Mouse (Mus musculus): ENCODE data around the gene Gatad2a. TPM values are rescaled to one million over a fixed set of nuclear protein-coding genes. Genes with fewer than 3 reads are reported as not detected.
"Not testable (repeated sequence)": the region's sequence is repeated elsewhere in the genome, so short reads cannot be mapped to it uniquely, and the experiment has no call there.

Gatad2a gene
- polyA plus RNA-seq, 1 experiment from 2014 or later: 26.5 TPM

DNA sequence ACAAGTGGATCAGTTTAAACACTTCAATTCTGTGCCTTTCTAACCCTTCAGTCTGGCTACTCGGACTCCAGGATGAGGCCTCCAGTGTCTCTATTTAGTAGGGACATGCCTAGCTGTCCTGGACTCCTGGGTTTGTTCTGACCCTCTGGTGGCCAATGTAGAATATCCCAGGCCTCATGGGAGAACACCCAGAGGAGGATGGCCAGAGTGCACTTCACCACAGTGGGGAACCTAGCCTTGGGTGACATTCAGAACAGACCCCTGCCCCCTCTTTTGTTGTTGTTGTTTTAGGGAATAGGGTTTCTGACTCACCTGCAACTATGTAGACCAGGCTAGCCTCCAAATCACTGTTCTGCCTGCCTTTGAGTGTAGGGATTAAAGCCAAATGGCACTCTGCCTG is 18.8 kb upstream of the Gatad2a start:
- H3K27me3 ChIP-seq (ENCODE audit: control insufficient read depth, insufficient read depth, low read length): no peaks in the 10 kb centered on the region
- H3K4me3 ChIP-seq (replicated peaks; ENCODE audit: low read length): no peak overlapping the region
- H3K9ac ChIP-seq: no peak overlapping the region
- no peak overlapping the region for H3K27ac ChIP-seq
- no peak overlapping the region for H3K4me2 ChIP-seq (replicated peaks)
- H3K4me1 ChIP-seq (replicated peaks; ENCODE audit: control insufficient read depth, insufficient read depth, low read length): no peaks in the 10 kb centered on the region
- H3K9me3 ChIP-seq (ENCODE audit: control insufficient read depth, low read length): no peaks in the 10 kb centered on the region
- peaks cover 43% of the 10 kb centered on the region for H3K36me3 ChIP-seq (replicated peaks; ENCODE audit: control insufficient read depth, insufficient read depth)
- ATAC-seq (ENCODE audit: low FRiP score) (no peak), DNase-seq (ENCODE audit: low spot score) (no peak)
- WGBS: 70% methylated on average over 1 of the region's 1 CpGs

GRCm38 (mm10) chr8:70012763-70013162 is 16.6 kb upstream of the Gatad2a start:
- H3K9ac ChIP-seq: no peak overlapping the region
- H3K4me2 ChIP-seq (replicated peaks): no peak overlapping the region
- no peak overlapping the region for H3K27ac ChIP-seq
- no peak for DNase-seq (ENCODE audit: low spot score)
- 84% methylated on average over 1 of the region's 1 CpGs for WGBS
- peaks cover 20% of the 10 kb centered on the region for H3K36me3 ChIP-seq (replicated peaks; ENCODE audit: control insufficient read depth, insufficient read depth)
- H3K9me3 ChIP-seq (ENCODE audit: control insufficient read depth, low read length): no peaks in the 10 kb centered on the region
- no peaks in the 10 kb centered on the region for H3K27me3 ChIP-seq (ENCODE audit: control insufficient read depth, insufficient read depth, low read length)
- H3K4me3 ChIP-seq (replicated peaks; ENCODE audit: low read length): no peak overlapping the region
- H3K4me1 ChIP-seq (replicated peaks; ENCODE audit: control insufficient read depth, insufficient read depth, low read length): no peaks in the 10 kb centered on the region
- ATAC-seq (ENCODE audit: low FRiP score): 0 out of 2 replicates have a peak, but pooled peaks have one; percentile 42

- DNase-seq (ENCODE audit: low spot score): no peak
- Histone ChIP-seq H3K4me1 (replicated peaks; ENCODE audit: control insufficient read depth, insufficient read depth, low read length) (no peaks in the 10 kb centered on the region), H3K27ac (no peak overlapping the region), H3K4me2 (replicated peaks) (no peak overlapping the region), H3K9ac (no peak overlapping the region), H3K36me3 (replicated peaks; ENCODE audit: control insufficient read depth, insufficient read depth) (peaks cover 16% of the 10 kb centered on the region), H3K27me3 (ENCODE audit: control insufficient read depth, insufficient read depth, low read length) (no peaks in the 10 kb centered on the region), H3K9me3 (ENCODE audit: control insufficient read depth, low read length) (no peaks in the 10 kb centered on the region), H3K4me3 (replicated peaks; ENCODE audit: low read length) (no peak overlapping the region)
- WGBS: 87% methylated on average over 3 of the region's 3 CpGs
- ATAC-seq (ENCODE audit: low FRiP score): no peak
Observed at GRCm38 (mm10) chr8:70012350-70012749, 16.2 kb upstream of the Gatad2a start.

DNA sequence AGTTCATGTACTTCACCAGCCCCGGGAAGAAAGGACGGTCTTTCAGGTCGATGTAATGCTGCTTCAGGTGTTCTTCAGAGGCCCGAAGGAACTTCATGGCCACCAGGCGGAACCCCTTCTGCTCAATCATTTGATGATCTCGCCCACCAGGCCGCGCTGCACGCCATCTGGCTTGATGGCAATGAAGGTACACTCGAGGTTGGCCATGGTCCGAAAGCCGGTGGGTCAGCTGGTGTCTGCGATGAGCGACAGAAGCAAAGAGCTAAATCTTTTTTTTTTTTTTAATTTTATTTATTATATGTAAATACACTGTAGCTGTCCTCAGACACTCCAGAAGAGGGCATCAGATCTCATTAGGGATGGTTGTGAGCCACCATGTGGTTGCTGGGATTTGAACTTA is 14.6 kb upstream of the Gatad2a start:
- H3K36me3 ChIP-seq (replicated peaks; ENCODE audit: control insufficient read depth, insufficient read depth); H3K4me3 ChIP-seq (replicated peaks; ENCODE audit: low read length); H3K4me2 ChIP-seq (replicated peaks); H3K27me3 ChIP-seq (ENCODE audit: control insufficient read depth, insufficient read depth, low read length); ATAC-seq (ENCODE audit: low FRiP score); H3K9me3 ChIP-seq (ENCODE audit: control insufficient read depth, low read length); DNase-seq (ENCODE audit: low spot score); H3K27ac ChIP-seq; H3K4me1 ChIP-seq (replicated peaks; ENCODE audit: control insufficient read depth, insufficient read depth, low read length); H3K9ac ChIP-seq: not testable (repeated sequence)
- WGBS: 91% methylated on average over 14 of the region's 14 CpGs

DNA sequence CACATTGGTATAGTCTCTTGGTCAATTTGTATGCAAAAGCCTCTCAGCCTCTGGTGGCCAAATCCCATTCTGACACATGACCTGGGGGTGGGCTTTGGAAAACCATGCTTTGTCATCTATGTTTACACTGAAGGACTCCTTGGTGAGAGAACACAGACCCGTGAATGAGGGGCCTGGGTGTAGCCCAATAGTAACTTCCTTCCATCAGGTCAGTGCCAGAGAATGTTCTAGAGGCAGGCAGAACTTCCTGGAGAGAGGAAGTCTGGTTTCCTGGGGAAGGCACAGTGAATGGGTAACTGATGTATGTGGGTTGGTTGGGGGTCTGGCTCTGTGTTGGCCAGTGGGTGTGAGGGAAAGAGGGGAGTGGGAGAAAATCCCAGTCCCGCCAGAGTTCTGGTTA is 9.0 kb upstream of the Gatad2a start:
- H3K9me3 ChIP-seq (ENCODE audit: control insufficient read depth, low read length): no peaks in the 10 kb centered on the region
- no peaks in the 10 kb centered on the region for H3K36me3 ChIP-seq (replicated peaks; ENCODE audit: control insufficient read depth, insufficient read depth)
- 47% methylated on average over 2 of the region's 2 CpGs for WGBS
- H3K9ac ChIP-seq: no peak overlapping the region
- no peak for DNase-seq (ENCODE audit: low spot score)
- H3K4me3 ChIP-seq (replicated peaks; ENCODE audit: low read length): no peak overlapping the region
- ATAC-seq (ENCODE audit: low FRiP score): no peak
- H3K4me2 ChIP-seq (replicated peaks): no peak overlapping the region
- H3K27ac ChIP-seq: no peak overlapping the region
- no peaks in the 10 kb centered on the region for H3K27me3 ChIP-seq (ENCODE audit: control insufficient read depth, insufficient read depth, low read length)
- no peaks in the 10 kb centered on the region; the same call in 1 of the 2 replicates for H3K4me1 ChIP-seq (replicated peaks; ENCODE audit: control insufficient read depth, insufficient read depth, low read length)

- Histone ChIP-seq H3K9ac (no peak overlapping the region), H3K27me3 (ENCODE audit: control insufficient read depth, insufficient read depth, low read length) (no peaks in the 10 kb centered on the region), H3K36me3 (replicated peaks; ENCODE audit: control insufficient read depth, insufficient read depth) (no peaks in the 10 kb centered on the region), H3K4me1 (replicated peaks; ENCODE audit: control insufficient read depth, insufficient read depth, low read length) (no peaks in the 10 kb centered on the region; the same call in 1 of the 2 replicates), H3K27ac (no peak overlapping the region), H3K9me3 (ENCODE audit: control insufficient read depth, low read length) (no peaks in the 10 kb centered on the region), H3K4me2 (replicated peaks) (no peak overlapping the region), H3K4me3 (replicated peaks; ENCODE audit: low read length) (no peak overlapping the region)
- ATAC-seq (ENCODE audit: low FRiP score) (no peak), DNase-seq (ENCODE audit: low spot score) (no peak)
Observed at GRCm38 (mm10) chr8:70004345-70004744, 8.2 kb upstream of the Gatad2a start.

DNA sequence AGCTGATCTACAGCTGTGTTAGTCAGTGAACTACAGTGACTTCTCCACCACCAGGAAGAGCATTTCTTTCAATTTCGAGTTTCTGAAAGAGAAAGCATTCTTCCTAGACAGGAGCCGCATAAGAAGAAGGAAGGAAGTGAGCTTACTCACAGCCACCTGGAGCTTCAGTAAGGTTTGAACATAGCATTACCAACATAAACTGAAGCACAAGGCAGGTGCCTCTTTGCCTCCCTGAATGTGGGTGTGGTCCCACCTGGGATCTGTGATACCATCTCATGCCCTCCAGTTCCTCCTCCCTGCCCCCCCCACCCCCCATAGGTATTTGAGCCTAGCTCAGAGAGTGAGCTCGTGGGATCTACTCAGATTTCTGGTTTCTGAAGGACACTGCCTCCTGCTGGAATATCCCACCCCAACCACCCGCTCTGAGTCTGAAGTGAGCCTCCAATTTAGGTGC is 7.0 kb upstream of the Gatad2a start:
- Histone ChIP-seq H3K9ac (no peak overlapping the region), H3K9me3 (ENCODE audit: control insufficient read depth, low read length) (no peaks in the 10 kb centered on the region), H3K4me2 (replicated peaks) (no peak overlapping the region), H3K27ac (no peak overlapping the region), H3K27me3 (ENCODE audit: control insufficient read depth, insufficient read depth, low read length) (no peaks in the 10 kb centered on the region), H3K4me1 (replicated peaks; ENCODE audit: control insufficient read depth, insufficient read depth, low read length) (no peaks in the 10 kb centered on the region; the same call in 1 of the 2 replicates), H3K36me3 (replicated peaks; ENCODE audit: control insufficient read depth, insufficient read depth) (no peaks in the 10 kb centered on the region), H3K4me3 (replicated peaks; ENCODE audit: low read length) (no peak overlapping the region)
- ATAC-seq (ENCODE audit: low FRiP score) (no peak), DNase-seq (ENCODE audit: low spot score) (no peak)
- WGBS: 67% methylated on average over 4 of the region's 4 CpGs

GRCm38 (mm10) chr8:70001892-70002191 is 5.7 kb upstream of the Gatad2a start:
- DNase-seq (ENCODE audit: low spot score); H3K4me2 ChIP-seq (replicated peaks); H3K9me3 ChIP-seq (ENCODE audit: control insufficient read depth, low read length); ATAC-seq (ENCODE audit: low FRiP score); H3K4me1 ChIP-seq (replicated peaks; ENCODE audit: control insufficient read depth, insufficient read depth, low read length); H3K9ac ChIP-seq; H3K4me3 ChIP-seq (replicated peaks; ENCODE audit: low read length); H3K27ac ChIP-seq; H3K36me3 ChIP-seq (replicated peaks; ENCODE audit: control insufficient read depth, insufficient read depth); H3K27me3 ChIP-seq (ENCODE audit: control insufficient read depth, insufficient read depth, low read length): not testable (repeated sequence)
- 40% methylated on average over 7 of the region's 7 CpGs for WGBS

DNA sequence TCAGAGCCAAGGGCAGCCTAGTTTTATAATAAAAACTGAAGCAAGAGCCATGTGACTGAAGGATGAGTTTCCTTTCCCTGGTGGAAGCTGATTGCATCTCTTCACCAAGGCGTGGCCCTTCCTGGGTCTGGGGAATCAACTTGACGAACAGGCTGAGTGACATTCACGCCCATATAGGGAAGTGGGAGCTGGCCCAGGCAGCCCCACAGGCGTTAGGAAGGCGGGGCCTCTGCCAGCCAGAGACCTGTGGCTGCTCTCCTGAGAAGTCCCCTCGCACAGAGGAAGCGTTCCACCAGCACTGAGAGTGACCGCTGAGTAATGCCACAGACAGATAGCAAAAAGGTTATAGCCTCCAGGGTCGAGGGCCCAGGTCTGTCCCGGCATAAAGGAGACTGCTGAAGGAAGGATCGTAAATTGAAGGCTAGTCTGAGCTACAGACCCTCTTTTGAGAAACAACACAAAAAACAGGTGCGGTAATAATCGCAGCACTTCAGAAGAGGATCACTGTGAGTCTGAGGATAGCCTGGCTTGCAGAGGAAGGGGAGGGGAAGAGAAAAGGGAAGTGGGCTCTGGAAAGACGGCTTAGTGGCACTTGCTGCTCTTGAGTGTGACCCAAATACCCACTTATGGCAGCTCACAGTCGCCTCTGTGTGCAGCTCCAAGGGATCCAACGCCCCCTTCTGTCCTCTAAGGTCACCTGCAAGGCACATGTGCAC is 5.2 kb upstream of the Gatad2a start:
- Histone ChIP-seq H3K9ac (no peak overlapping the region), H3K4me1 (replicated peaks; ENCODE audit: control insufficient read depth, insufficient read depth, low read length) (no peaks in the 10 kb centered on the region; the same call in 1 of the 2 replicates), H3K36me3 (replicated peaks; ENCODE audit: control insufficient read depth, insufficient read depth) (no peaks in the 10 kb centered on the region), H3K4me3 (replicated peaks; ENCODE audit: low read length) (no peak overlapping the region), H3K9me3 (ENCODE audit: control insufficient read depth, low read length) (no peaks in the 10 kb centered on the region), H3K4me2 (replicated peaks) (peak overlapping the region; percentile 24), H3K27me3 (ENCODE audit: control insufficient read depth, insufficient read depth, low read length) (no peaks in the 10 kb centered on the region), H3K27ac (no peak overlapping the region)
- ATAC-seq (ENCODE audit: low FRiP score) (no peak), DNase-seq (ENCODE audit: low spot score) (no peak)
- 3% methylated on average over 16 of the region's 16 CpGs for WGBS

- WGBS: 78% methylated on average over 2 of the region's 2 CpGs
- H3K4me1 ChIP-seq (replicated peaks; ENCODE audit: control insufficient read depth, insufficient read depth, low read length): peaks cover 2% of the 10 kb centered on the region; the same call in 1 of the 2 replicates
- DNase-seq (ENCODE audit: low spot score) (no peak), ATAC-seq (ENCODE audit: low FRiP score) (no peak)
- H3K9me3 ChIP-seq (ENCODE audit: control insufficient read depth, low read length): no peaks in the 10 kb centered on the region
- no peak overlapping the region for H3K27ac ChIP-seq
- no peak overlapping the region for H3K4me2 ChIP-seq (replicated peaks)
- H3K27me3 ChIP-seq (ENCODE audit: control insufficient read depth, insufficient read depth, low read length): no peaks in the 10 kb centered on the region
- no peaks in the 10 kb centered on the region for H3K36me3 ChIP-seq (replicated peaks; ENCODE audit: control insufficient read depth, insufficient read depth)
- no peak overlapping the region for H3K9ac ChIP-seq
- H3K4me3 ChIP-seq (replicated peaks; ENCODE audit: low read length): no peak overlapping the region
Observed at GRCm38 (mm10) chr8:70000226-70000625, 4.0 kb upstream of the Gatad2a start.

Measured in hindbrain, embryonic 14.5 days (tissue).